Mouse (Mus musculus): ENCODE results near the gene Tent4b. TPM values are rescaled to one million over a fixed set of nuclear protein-coding genes. Genes with fewer than 3 reads are reported as not detected.

Gene Tent4b
- polyA plus RNA-seq, 2 experiments = 10.9 to 22.7 TPM

- H3K27ac ChIP-seq (replicated peaks; ENCODE audit: low read depth, low read length) = no peak overlapping the region
- DNase-seq (ENCODE audit: low spot score) (no peak), ATAC-seq (ENCODE audit: low FRiP score, low read depth) (no peak)
- H3K27me3 ChIP-seq (ENCODE audit: control insufficient read depth, insufficient read depth, low read length) = no peaks in the 10 kb centered on the region
- H3K4me3 ChIP-seq (replicated peaks; ENCODE audit: low read length) = no peak overlapping the region
- WGBS = 90% methylated on average over 8 of the region's 8 CpGs
- H3K9me3 ChIP-seq (ENCODE audit: control insufficient read depth, low read length) = no peaks in the 10 kb centered on the region
- no peak overlapping the region for H3K4me2 ChIP-seq (replicated peaks; ENCODE audit: low read depth, low read length, severe bottlenecking)
- no peak overlapping the region for H3K9ac ChIP-seq (ENCODE audit: low read depth, low read length, severe bottlenecking)
- TF ChIP-seq POLR2A (IDR thresholded peaks at IDR 0.05; ENCODE audit: borderline replicate concordance, extremely low read depth, insufficient read depth, insufficient read length) = no peak
- no peaks in the 10 kb centered on the region for H3K4me1 ChIP-seq (ENCODE audit: control insufficient read depth, insufficient read depth, low read length)
- H3K36me3 ChIP-seq (ENCODE audit: control insufficient read depth, insufficient read depth, low read length) = peaks cover 6% of the 10 kb centered on the region; the same call in 1 of the 2 replicates
Measured at GRCm38 (mm10) chr8:88177291-88177690, 21.7 kb upstream of the Tent4b start.

- Histone ChIP-seq H3K27ac (replicated peaks; ENCODE audit: low read depth, low read length) (no peak overlapping the region), H3K9ac (ENCODE audit: low read depth, low read length, severe bottlenecking) (no peak overlapping the region), H3K4me2 (replicated peaks; ENCODE audit: low read depth, low read length, severe bottlenecking) (no peak overlapping the region), H3K36me3 (ENCODE audit: control insufficient read depth, insufficient read depth, low read length) (no peaks in the 10 kb centered on the region), H3K9me3 (ENCODE audit: control insufficient read depth, low read length) (no peaks in the 10 kb centered on the region), H3K4me3 (replicated peaks; ENCODE audit: low read length) (no peak overlapping the region), H3K4me1 (ENCODE audit: control insufficient read depth, insufficient read depth, low read length) (no peaks in the 10 kb centered on the region), H3K27me3 (ENCODE audit: control insufficient read depth, insufficient read depth, low read length) (no peaks in the 10 kb centered on the region)
- TF ChIP-seq POLR2A (IDR thresholded peaks at IDR 0.05; ENCODE audit: borderline replicate concordance, extremely low read depth, insufficient read depth, insufficient read length) = no peak
- 84% methylated on average over 2 of the region's 2 CpGs for WGBS
- ATAC-seq (ENCODE audit: low FRiP score, low read depth) (no peak), DNase-seq (ENCODE audit: low spot score) (no peak)
Measured at GRCm38 (mm10) chr8:88183121-88183520, 15.9 kb upstream of the Tent4b start.

- DNase-seq (ENCODE audit: low spot score) = no peak
- H3K4me2 ChIP-seq (replicated peaks; ENCODE audit: low read depth, low read length, severe bottlenecking) = no peak overlapping the region
Measured at GRCm38 (mm10) chr8:88184914-88185313, 14.1 kb upstream of the Tent4b start.

GRCm38 (mm10) chr8:88185716-88186115, 13.3 kb upstream of the Tent4b start:
- Histone ChIP-seq H3K4me1 (ENCODE audit: control insufficient read depth, insufficient read depth, low read length) (no peaks in the 10 kb centered on the region), H3K27me3 (ENCODE audit: control insufficient read depth, insufficient read depth, low read length) (no peaks in the 10 kb centered on the region), H3K4me2 (replicated peaks; ENCODE audit: low read depth, low read length, severe bottlenecking) (no peak overlapping the region), H3K4me3 (replicated peaks; ENCODE audit: low read length) (no peak overlapping the region), H3K27ac (replicated peaks; ENCODE audit: low read depth, low read length) (no peak overlapping the region), H3K9ac (ENCODE audit: low read depth, low read length, severe bottlenecking) (no peak overlapping the region), H3K9me3 (ENCODE audit: control insufficient read depth, low read length) (no peaks in the 10 kb centered on the region), H3K36me3 (ENCODE audit: control insufficient read depth, insufficient read depth, low read length) (no peaks in the 10 kb centered on the region)
- no peak for TF ChIP-seq POLR2A (IDR thresholded peaks at IDR 0.05; ENCODE audit: borderline replicate concordance, extremely low read depth, insufficient read depth, insufficient read length)
- WGBS = 82% methylated on average over 6 of the region's 6 CpGs
- ATAC-seq (ENCODE audit: low FRiP score, low read depth) (no peak), DNase-seq (ENCODE audit: low spot score) (no peak)

More at GRCm38 (mm10) chr8:88184914-88185313, 14.1 kb upstream of the Tent4b start:
- H3K9ac ChIP-seq (ENCODE audit: low read depth, low read length, severe bottlenecking) = no peak overlapping the region
- 80% methylated on average over 1 of the region's 1 CpGs for WGBS
- no peak for TF ChIP-seq POLR2A (IDR thresholded peaks at IDR 0.05; ENCODE audit: borderline replicate concordance, extremely low read depth, insufficient read depth, insufficient read length)
- no peaks in the 10 kb centered on the region for H3K36me3 ChIP-seq (ENCODE audit: control insufficient read depth, insufficient read depth, low read length)
- no peak overlapping the region for H3K27ac ChIP-seq (replicated peaks; ENCODE audit: low read depth, low read length)
- H3K27me3 ChIP-seq (ENCODE audit: control insufficient read depth, insufficient read depth, low read length) = no peaks in the 10 kb centered on the region
- no peak overlapping the region for H3K4me3 ChIP-seq (replicated peaks; ENCODE audit: low read length)
- no peak for ATAC-seq (ENCODE audit: low FRiP score, low read depth)
- no peaks in the 10 kb centered on the region for H3K4me1 ChIP-seq (ENCODE audit: control insufficient read depth, insufficient read depth, low read length)
- no peaks in the 10 kb centered on the region for H3K9me3 ChIP-seq (ENCODE audit: control insufficient read depth, low read length)

GRCm38 (mm10) chr8:88197328-88197727, 1.7 kb upstream of the Tent4b start:
- H3K27ac ChIP-seq (replicated peaks; ENCODE audit: low read depth, low read length) = no peak overlapping the region
- WGBS = 46% methylated on average over 3 of the region's 3 CpGs
- ATAC-seq (ENCODE audit: low FRiP score, low read depth) (no peak), DNase-seq (ENCODE audit: low spot score) (no peak)
- H3K9me3 ChIP-seq (ENCODE audit: control insufficient read depth, low read length) = no peaks in the 10 kb centered on the region
- H3K36me3 ChIP-seq (ENCODE audit: control insufficient read depth, insufficient read depth, low read length) = no peaks in the 10 kb centered on the region
- no peak overlapping the region for H3K4me3 ChIP-seq (replicated peaks; ENCODE audit: low read length)
- no peak overlapping the region for H3K9ac ChIP-seq (ENCODE audit: low read depth, low read length, severe bottlenecking)
- no peaks in the 10 kb centered on the region for H3K27me3 ChIP-seq (ENCODE audit: control insufficient read depth, insufficient read depth, low read length)
- peaks cover 23% of the 10 kb centered on the region for H3K4me1 ChIP-seq (ENCODE audit: control insufficient read depth, insufficient read depth, low read length)
- TF ChIP-seq POLR2A (IDR thresholded peaks at IDR 0.05; ENCODE audit: borderline replicate concordance, extremely low read depth, insufficient read depth, insufficient read length) = no peak
- H3K4me2 ChIP-seq (replicated peaks; ENCODE audit: low read depth, low read length, severe bottlenecking) = no peak overlapping the region

- Histone ChIP-seq H3K4me2 (replicated peaks; ENCODE audit: low read depth, low read length, severe bottlenecking) (peak overlapping the region; percentile 93), H3K27ac (replicated peaks; ENCODE audit: low read depth, low read length) (peak overlapping the region; percentile 94), H3K36me3 (ENCODE audit: control insufficient read depth, insufficient read depth, low read length) (peaks cover 1% of the 10 kb centered on the region; the same call in 1 of the 2 replicates), H3K9ac (ENCODE audit: low read depth, low read length, severe bottlenecking) (peak overlapping the region; percentile 77), H3K9me3 (ENCODE audit: control insufficient read depth, low read length) (no peaks in the 10 kb centered on the region), H3K27me3 (ENCODE audit: control insufficient read depth, insufficient read depth, low read length) (no peaks in the 10 kb centered on the region), H3K4me3 (replicated peaks; ENCODE audit: low read length) (peak overlapping the region; percentile 77), H3K4me1 (ENCODE audit: control insufficient read depth, insufficient read depth, low read length) (peaks cover 23% of the 10 kb centered on the region)
- ATAC-seq (ENCODE audit: low FRiP score, low read depth) = no peak
- WGBS = under 1% methylated on average over 10 of the region's 10 CpGs
- no peak for DNase-seq (ENCODE audit: low spot score)
- no peak for TF ChIP-seq POLR2A (IDR thresholded peaks at IDR 0.05; ENCODE audit: borderline replicate concordance, extremely low read depth, insufficient read depth, insufficient read length)
Measured at GRCm38 (mm10) chr8:88198551-88198944, 465 bp upstream of the Tent4b start.
